Mouse (Mus musculus): ENCODE measurements at regions not wholly inside any gene's neighbourhood (a gene's known extent, or its start where the extent isn't known, plus 50 kb on each side); places are given as distances from the start of the nearest gene placed in this dataset.

DNA sequence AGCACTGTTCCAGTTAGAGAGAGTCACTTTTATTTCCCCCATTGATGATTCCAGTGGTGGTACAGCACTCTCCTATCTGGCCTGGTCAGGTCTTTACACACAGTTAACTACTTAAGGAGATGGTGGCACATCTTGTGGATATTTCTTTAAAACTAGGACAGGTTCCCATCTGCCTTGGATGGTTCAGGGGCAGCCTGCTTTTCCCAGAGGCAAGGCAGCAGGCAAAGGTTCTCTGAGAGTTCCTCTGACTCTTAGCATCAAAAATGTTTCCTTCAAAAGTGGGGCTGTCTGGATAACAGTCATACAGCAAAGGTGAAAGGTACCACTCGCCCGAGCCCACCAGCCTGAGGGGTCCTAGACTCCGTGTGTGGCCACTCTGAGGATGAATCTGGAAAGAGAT is 178.3 kb upstream of the 1700012A03Rik start:
- TF ChIP-seq CTCF (IDR thresholded peaks at IDR 0.05; ENCODE audit: control insufficient read depth, insufficient read depth, low read length), result no peak
- no peak for TF ChIP-seq POLR2A (IDR thresholded peaks at IDR 0.05; ENCODE audit: borderline replicate concordance, control insufficient read depth, low read depth, low read length)

Measured in bone marrow, adult 2 months (tissue).